Mouse (Mus musculus) ES-Bruce4 (cell line): Measurements from ENCODE around the gene Fgfr2. TPM values are rescaled to one million over a fixed set of nuclear protein-coding genes. Genes with fewer than 3 reads are reported as not detected.

Experiments used
- H3K27ac ChIP-seq: 2 replicates; pipeline ENCODE4 v1.5.1; 2012; ENCODE audit warnings: low read length, inconsistent platforms; ENCODE audit not compliant: insufficient read depth
- H3K27me3 ChIP-seq: 2 replicates; pipeline ENCODE4 v1.6.1; 2012; ENCODE audit warnings: mild to moderate bottlenecking, low read length, inconsistent platforms; ENCODE audit not compliant: control insufficient read depth, poor library complexity, insufficient read depth, severe bottlenecking
- H3K36me3 ChIP-seq: 2 replicates; pipeline ENCODE4 v1.6.1; 2012; ENCODE audit warnings: inconsistent platforms, mild to moderate bottlenecking, low read length, moderate library complexity; ENCODE audit not compliant: control insufficient read depth, poor library complexity, insufficient read depth, severe bottlenecking
- H3K4me1 ChIP-seq: one replicate; pipeline ENCODE4 v1.8.1; 2011; ENCODE audit warnings: low read length; ENCODE audit not compliant: control insufficient read depth, insufficient read depth
- H3K4me3 ChIP-seq: 2 replicates; pipeline ENCODE4 v1.5.1; 2011; ENCODE audit warnings: low read depth, mild to moderate bottlenecking, low read length
- H3K9ac ChIP-seq: 2 replicates; pipeline ENCODE4 v1.6.1; 2012; ENCODE audit warnings: low read depth, mild to moderate bottlenecking, inconsistent platforms; ENCODE audit not compliant: poor library complexity, severe bottlenecking
- H3K9me3 ChIP-seq: replicated peaks from 2 replicates; pipeline ENCODE4 v1.6.1; 2012; ENCODE audit warnings: mild to moderate bottlenecking, low read length, inconsistent platforms; ENCODE audit not compliant: control insufficient read depth, poor library complexity, insufficient read depth, severe bottlenecking
- CTCF ChIP-seq: IDR thresholded peaks from one replicate; pipeline ENCODE4 v1.8.1; 2011; ENCODE audit warnings: low read depth, low read length
- EP300 ChIP-seq: IDR thresholded peaks from 2 replicates; pipeline ENCODE4 v1.6.1; 2011; ENCODE audit warnings: low read depth, low read length; ENCODE audit not compliant: insufficient read depth
- POLR2A ChIP-seq: IDR thresholded peaks from one replicate; pipeline ENCODE4 v1.8.1; 2011; ENCODE audit warnings: low read length; ENCODE audit not compliant: insufficient read depth
- polyA plus RNA-seq: library from polyadenylated mRNA; stranded (reverse); fragments of >200 nt; gene quantifications from 2 replicates; pipeline ENCODE4 v1.2.4, GENCODE M21; 2011; ENCODE audit warnings: low read depth; ENCODE audit not compliant: missing spikeins, insufficient read depth, insufficient read length

The Fgfr2 gene
- polyA plus RNA-seq, 1 experiment = 34.8 TPM

- Histone ChIP-seq H3K36me3 (no peaks in the 10 kb centered on the region), H3K27me3 (no peaks in the 10 kb centered on the region), H3K9me3 (no peaks in the 10 kb centered on the region), H3K9ac (no peak overlapping the region), H3K4me3 (no peak overlapping the region), H3K4me1 (no peaks in the 10 kb centered on the region), H3K27ac (no peak overlapping the region)
- TF ChIP-seq CTCF (no peak), POLR2A (no peak), EP300 (no peak)
Measured at GRCm38 (mm10) chr7:132631313-132631712, 491.8 kb downstream of the Fgfr2 start.

DNA sequence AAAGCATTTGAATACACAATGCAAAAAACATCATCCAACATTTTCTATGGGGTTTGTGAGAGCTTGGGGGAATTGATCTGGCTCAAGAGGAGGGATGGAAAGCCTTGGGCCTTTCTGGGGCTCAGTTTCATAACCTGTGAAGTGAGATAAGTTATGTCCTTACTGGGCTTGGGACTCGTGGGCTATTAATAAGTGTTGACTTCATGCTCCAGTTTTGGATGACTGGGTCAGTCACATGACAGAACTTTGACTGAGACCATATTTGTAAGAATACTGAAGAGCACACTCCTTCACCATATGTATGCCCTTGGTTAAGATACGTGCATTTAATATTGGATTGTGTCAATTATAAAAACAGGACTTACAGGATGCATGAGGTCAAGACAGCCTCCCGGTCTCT, 495.7 kb downstream of the Fgfr2 start:
- no peaks in the 10 kb centered on the region for H3K9me3 ChIP-seq
- H3K4me1 ChIP-seq = no peaks in the 10 kb centered on the region
- H3K36me3 ChIP-seq = no peaks in the 10 kb centered on the region
- H3K4me3 ChIP-seq = no peak overlapping the region
- H3K27ac ChIP-seq = no peak overlapping the region
- no peak overlapping the region for H3K9ac ChIP-seq
- TF ChIP-seq CTCF = no peak
- TF ChIP-seq EP300 = no peak
- TF ChIP-seq POLR2A = no peak
- no peaks in the 10 kb centered on the region for H3K27me3 ChIP-seq

DNA sequence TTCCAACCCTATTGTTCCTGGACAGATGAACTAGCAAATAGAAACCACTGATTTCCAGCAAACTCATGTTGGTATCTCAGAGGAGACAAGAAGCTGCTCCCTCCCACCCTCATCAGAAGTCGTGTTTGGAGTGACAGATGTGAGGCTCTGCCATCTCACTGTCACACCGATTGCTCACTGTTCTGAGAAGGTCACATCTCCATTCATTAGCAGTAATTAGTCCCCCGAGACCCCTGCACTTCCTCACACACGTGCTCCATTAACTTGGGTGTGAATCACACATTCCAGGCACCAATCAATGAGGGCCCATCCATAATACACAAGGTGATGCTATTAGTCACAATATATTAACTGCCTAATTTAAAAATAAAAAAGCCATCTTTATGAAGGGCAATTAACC, 497.0 kb downstream of the Fgfr2 start:
- Histone ChIP-seq H3K4me3 (no peak overlapping the region), H3K9ac (no peak overlapping the region), H3K27me3 (no peaks in the 10 kb centered on the region), H3K36me3 (no peaks in the 10 kb centered on the region), H3K27ac (no peak overlapping the region), H3K4me1 (no peaks in the 10 kb centered on the region), H3K9me3 (no peaks in the 10 kb centered on the region)
- TF ChIP-seq POLR2A = no peak
- no peak for TF ChIP-seq CTCF
- no peak for TF ChIP-seq EP300

GRCm38 (mm10) chr7:132624161-132624560, 499.0 kb downstream of the Fgfr2 start:
- Histone ChIP-seq H3K27ac (no peak overlapping the region), H3K4me3 (no peak overlapping the region), H3K27me3 (no peaks in the 10 kb centered on the region), H3K36me3 (no peaks in the 10 kb centered on the region), H3K9me3 (no peaks in the 10 kb centered on the region), H3K9ac (no peak overlapping the region), H3K4me1 (no peaks in the 10 kb centered on the region)
- TF ChIP-seq EP300 (no peak), POLR2A (no peak), CTCF (no peak)

DNA sequence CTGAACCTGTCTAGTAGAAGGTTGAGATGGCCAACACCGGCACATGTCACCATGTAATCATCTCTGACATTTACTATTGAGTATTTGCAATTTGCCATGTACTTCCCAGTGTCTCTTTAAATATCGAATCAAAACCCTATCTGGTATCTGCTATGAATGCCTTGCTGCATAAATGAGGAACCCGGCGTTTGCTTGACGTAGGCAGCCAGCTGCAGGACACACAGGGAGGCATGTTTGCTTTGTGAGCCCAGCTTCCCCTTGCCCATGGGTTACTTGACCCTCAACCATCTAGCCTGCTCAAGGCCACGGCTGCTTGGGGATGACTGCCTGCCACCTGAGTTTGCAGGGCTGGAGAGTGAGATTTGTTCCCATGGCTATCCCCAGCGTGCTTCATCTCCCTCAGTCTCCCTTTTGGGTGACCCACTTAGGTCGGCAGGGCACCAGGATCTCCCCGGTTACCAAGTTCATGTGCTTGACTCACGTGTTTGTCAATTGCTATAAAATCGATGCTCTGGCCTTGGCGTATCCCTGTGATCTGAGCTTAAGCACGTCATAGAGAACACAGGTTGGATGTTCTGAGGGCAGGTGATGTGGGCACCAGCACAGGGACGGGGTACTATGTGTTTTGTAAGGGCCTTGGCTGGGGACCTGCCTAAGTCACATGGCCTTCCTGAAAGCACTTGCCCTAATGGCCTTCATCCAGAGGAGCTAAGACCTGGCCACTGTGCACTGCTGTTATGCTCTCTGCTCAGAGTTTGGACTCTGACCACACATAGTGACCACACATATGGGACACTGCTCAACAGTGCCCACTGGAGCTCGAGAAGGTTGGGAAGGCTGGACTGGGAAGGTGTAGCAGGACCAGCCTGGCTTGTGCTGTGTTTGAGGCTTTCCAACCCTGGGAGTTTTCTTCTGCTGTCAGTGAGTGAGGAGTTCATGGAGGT, 502.9 kb downstream of the Fgfr2 start:
- Histone ChIP-seq H3K36me3 (no peaks in the 10 kb centered on the region), H3K9me3 (no peaks in the 10 kb centered on the region), H3K9ac (no peak overlapping the region), H3K4me1 (peaks cover 8% of the 10 kb centered on the region), H3K4me3 (no peak overlapping the region), H3K27me3 (no peaks in the 10 kb centered on the region), H3K27ac (no peak overlapping the region)
- TF ChIP-seq POLR2A = no peak
- TF ChIP-seq CTCF = no peak

GRCm38 (mm10) chr7:132619549-132619948, 503.6 kb downstream of the Fgfr2 start:
- Histone ChIP-seq H3K36me3 (no peaks in the 10 kb centered on the region), H3K9ac (no peak overlapping the region), H3K4me1 (peaks cover 8% of the 10 kb centered on the region), H3K4me3 (no peak overlapping the region), H3K27ac (no peak overlapping the region), H3K9me3 (no peaks in the 10 kb centered on the region), H3K27me3 (no peaks in the 10 kb centered on the region)
- no peak for TF ChIP-seq POLR2A
- TF ChIP-seq CTCF = no peak
- TF ChIP-seq EP300 = no peak
